Comparison of ENCODE assay signal across 24 mouse cellular contexts in the genomic region with DNA sequence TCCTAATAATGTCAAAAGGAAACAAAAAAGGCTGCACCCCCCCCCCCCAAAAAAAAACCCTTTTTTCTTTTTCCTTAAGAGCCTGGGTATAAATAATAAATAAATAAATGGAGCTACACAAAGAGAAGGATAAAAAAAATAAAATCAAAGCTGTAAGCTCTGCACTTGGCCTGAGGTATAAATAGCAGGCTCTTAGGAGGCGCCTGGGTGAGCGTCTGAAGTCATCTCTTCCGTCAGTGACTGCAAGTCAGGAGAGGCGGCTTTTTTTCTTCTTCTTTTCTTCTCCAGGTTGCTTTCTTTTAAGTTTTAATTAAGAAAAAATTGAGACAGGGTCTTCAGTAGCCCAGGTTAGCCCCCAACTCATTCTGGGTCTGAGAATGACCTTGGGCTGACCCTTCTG. TPM values are rescaled to one million over a fixed set of nuclear protein-coding genes. Genes with fewer than 3 reads are reported as not detected.
DNase-seq lines count a peak whose midpoint lies in the region; ATAC-seq and TF ChIP-seq lines count a peak whose summit lies in the region.
"Had no signal": no experiment of that assay in that cellular context is flagged by ENCODE, and none has a peak within 500 bp of the region (broad histone marks: within the 10 kb centered on the region; RNA-seq: fewer than 3 reads in every experiment).

No protein-coding gene starts in this region.

- WGBS in heart, embryonic 15.5 days: 41% methylated on average over 4 of the region's 4 CpGs
- WGBS in midbrain, embryonic 16.5 days: 60% methylated on average over 4 of the region's 4 CpGs

- peak overlapping the region; percentile 49; the same call in 1 of the 2 replicates for H3K27ac ChIP-seq in gastrocnemius, adult 2 months
- peak overlapping the region; percentile 79 for H3K27ac ChIP-seq in heart, embryonic 15.5 days
- peak overlapping the region; percentile 44; the same call in 1 of the 2 replicates for H3K27ac ChIP-seq in left cerebral cortex, adult 2 months
- H3K27ac ChIP-seq in midbrain, embryonic 16.5 days (ENCODE audit: low read length): peak overlapping the region; percentile 69
- H3K27ac ChIP-seq: hindbrain, postnatal 0 days; limb, embryonic 13.5 days; liver, embryonic 13.5 days; stomach, embryonic 15.5 days had no signal

- H3K4me3 ChIP-seq in gastrocnemius, adult 2 months: no peak overlapping the region
- no peak overlapping the region for H3K4me3 ChIP-seq in heart, embryonic 15.5 days
- H3K4me3 ChIP-seq in left cerebral cortex, adult 2 months: no peak overlapping the region
- no peak overlapping the region for H3K4me3 ChIP-seq in midbrain, embryonic 16.5 days (ENCODE audit: low read depth, low read length)
- H3K4me3 ChIP-seq: embryonic facial prominence, embryonic 10.5 days; limb, embryonic 13.5 days; liver, embryonic 13.5 days; stomach, embryonic 15.5 days had no signal

- H3K27me3 ChIP-seq in heart, embryonic 15.5 days: no peaks in the 10 kb centered on the region
- H3K27me3 ChIP-seq in midbrain, embryonic 16.5 days (ENCODE audit: control insufficient read depth, insufficient read depth, low read depth, low read length): no peaks in the 10 kb centered on the region
- H3K27me3 ChIP-seq: limb, embryonic 13.5 days; liver, embryonic 13.5 days; stomach, embryonic 15.5 days had no signal

- no peak for DNase-seq in gastrocnemius, adult 2 months
- no peak for DNase-seq in gastrocnemius, adult 18-20 months (ENCODE audit: low spot score)
- no peak for DNase-seq in heart, postnatal 25 days (ENCODE audit: low spot score)
- no peak for DNase-seq in left cerebral cortex, adult 2 months (ENCODE audit: extremely low spot score in 1 of 2, low spot score in 2 of 2)
- no peak for DNase-seq in left cerebral cortex, adult 9 months (ENCODE audit: low spot score in 2 of 2)
- DNase-seq: adrenal gland, postnatal 25 days; cerebellum, adult 11 months; cerebellum, adult 9-11 months; gastrocnemius, postnatal 14 days; heart, adult 11 months; kidney, adult 9 months; kidney, postnatal 14 days; layer of hippocampus, postnatal 36 days; liver, embryonic 13.5 days; lung, adult 2 months; lung, postnatal 14 days; thymus, postnatal 25 days had no signal

- H3K36me3 ChIP-seq in heart, embryonic 15.5 days: no peaks in the 10 kb centered on the region
- H3K36me3 ChIP-seq in midbrain, embryonic 16.5 days (ENCODE audit: control insufficient read depth, insufficient read depth, low read length): no peaks in the 10 kb centered on the region
- H3K36me3 ChIP-seq: limb, embryonic 13.5 days; liver, embryonic 13.5 days; stomach, embryonic 15.5 days had no signal

- no peak overlapping the region; the same call in 1 of the 2 replicates for H3K4me2 ChIP-seq in heart, embryonic 15.5 days
- H3K4me2 ChIP-seq in midbrain, embryonic 16.5 days (ENCODE audit: low read length): no peak overlapping the region
- H3K4me2 ChIP-seq: limb, embryonic 13.5 days; liver, embryonic 13.5 days; stomach, embryonic 15.5 days had no signal

- H3K4me1 ChIP-seq in heart, embryonic 15.5 days (replicated peaks): peaks cover 42% of the 10 kb centered on the region
- peaks cover 19% of the 10 kb centered on the region for H3K4me1 ChIP-seq in midbrain, embryonic 16.5 days (ENCODE audit: control insufficient read depth, insufficient read depth, low read length)
- H3K4me1 ChIP-seq: stomach, embryonic 15.5 days had no signal

- ATAC-seq in heart, embryonic 15.5 days (replicated peaks; ENCODE audit: insufficient number of reproducible peaks, insufficient read depth, low FRiP score, low read depth): no peak
- no peak for ATAC-seq in midbrain, embryonic 16.5 days
- ATAC-seq: hindbrain, postnatal 0 days; intestine, embryonic 16.5 days had no signal

- no peak overlapping the region for H3K9ac ChIP-seq in heart, embryonic 15.5 days
- H3K9ac ChIP-seq in midbrain, embryonic 16.5 days (ENCODE audit: low read depth, low read length): no peak overlapping the region
- H3K9ac ChIP-seq: limb, embryonic 13.5 days; liver, embryonic 13.5 days; stomach, embryonic 15.5 days had no signal

- intact Hi-C loops in gastrocnemius, adult 2 months (cut with DNase I): no loop called here
- intact Hi-C loops in heart, postnatal 25 days (cut with DNase I): no loop called here
- intact Hi-C loops in left cerebral cortex, adult 2 months (cut with DNase I): no loop called here

- H3K9me3 ChIP-seq in heart, embryonic 15.5 days (replicated peaks): no peaks in the 10 kb centered on the region
- H3K9me3 ChIP-seq in midbrain, embryonic 16.5 days (replicated peaks; ENCODE audit: control insufficient read depth, low read length, poor library complexity, severe bottlenecking): no peaks in the 10 kb centered on the region
- H3K9me3 ChIP-seq: embryonic facial prominence, embryonic 10.5 days; limb, embryonic 13.5 days; liver, embryonic 13.5 days; stomach, embryonic 15.5 days had no signal

- no peak for TF ChIP-seq CTCF in gastrocnemius, adult 2 months (IDR thresholded peaks at IDR 0.05)
- no peak for TF ChIP-seq CTCF in left cerebral cortex, adult 2 months (IDR thresholded peaks at IDR 0.05)

RNA-seq across cellular contexts. Expression of a gene that starts 34.4 kb away (rescaled TPM):
- 10 to 100 TPM; 48.4 to 63.3 TPM for total RNA-seq in gastrocnemius, adult 2 months (2021)
- 10 to 100 TPM; 35.7 to 58.2 TPM for total RNA-seq in gastrocnemius, adult 18-20 months (2021)
- polyA plus RNA-seq in heart, embryonic 15.5 days (2015; fragmentation: Nextera tagmentation; extraction: Ambion mirVana): 12.2 and 13.5 TPM in 2 replicates
- total RNA-seq in heart, postnatal 25 days (2021): 100 to 1,000 TPM; 147 to 154 TPM
- 10 to 100 TPM; 19.3 to 20.9 TPM for total RNA-seq in left cerebral cortex, adult 2 months (2021)
- polyA plus RNA-seq in midbrain, embryonic 16.5 days (2015; fragmentation: Nextera tagmentation; extraction: Ambion mirVana): 4.3 and 4.7 TPM in 2 replicates

RNA-seq across cellular contexts. Expression of a gene that starts 57.5 kb away (rescaled TPM):
- total RNA-seq in gastrocnemius, adult 2 months (2021): under 1 TPM; 0.53 to 0.54 TPM
- total RNA-seq in gastrocnemius, adult 18-20 months (2021): 1 to 10 TPM; 1.0 to 1.4 TPM
- polyA plus RNA-seq in heart, embryonic 15.5 days (2015; fragmentation: Nextera tagmentation; extraction: Ambion mirVana): 1.7 and 13.4 TPM in 2 replicates
- total RNA-seq in heart, postnatal 25 days (2021): 1 to 10 TPM; 1.3 to 1.4 TPM
- total RNA-seq in left cerebral cortex, adult 2 months (2021): 1 to 10 TPM; 6.8 to 7.1 TPM
- polyA plus RNA-seq in midbrain, embryonic 16.5 days (2015; fragmentation: Nextera tagmentation; extraction: Ambion mirVana): 1.0 and 1.1 TPM in 2 replicates
